Mouse (Mus musculus) neural tube, embryonic 10.5 days (tissue): Measurements from ENCODE around the gene Gm8693.
"Not testable (repeated sequence)": the region's sequence is repeated elsewhere in the genome, so short reads cannot be mapped to it uniquely, and the experiment has no call there.

ENCODE experiments used
- DNase-seq: peaks from one replicate; pipeline ENCODE4 v3.0.0-alpha.2; 2017; ENCODE audit warnings: low spot score; ENCODE audit errors: extremely low spot score

The Gm8693 gene

DNA sequence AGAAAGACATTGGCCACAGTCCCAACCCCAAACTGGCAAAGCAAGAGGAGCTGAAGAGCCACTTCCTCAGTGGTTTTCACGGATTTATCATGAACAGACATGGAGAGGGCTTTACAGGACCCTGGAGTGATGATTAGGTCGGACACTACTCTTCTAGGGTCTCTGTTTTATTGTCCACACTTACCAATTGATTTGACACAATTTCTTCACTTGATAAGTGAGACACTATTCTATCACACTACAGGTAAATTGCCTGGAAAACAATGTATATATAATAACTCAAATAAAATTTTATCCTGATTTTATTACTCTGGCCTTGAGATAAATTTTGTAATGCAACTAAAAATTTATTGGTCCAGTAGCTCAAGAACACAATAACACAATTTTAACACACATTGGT, at the start of gene Gm8693:
Gm8693 (minus strand) TSS at position 101 of the 400 bp plus-strand sequence.
- not testable (repeated sequence) for DNase-seq

GRCm38 (mm10) chr7:22719610-22720009, 27.5 kb upstream of the Gm8693 start, which contains the start of gene Gm4567:
TSS of gene Gm4567 (minus strand) at chr7:22719710.
- DNase-seq = not testable (repeated sequence)

GRCm38 (mm10) chr7:22657718-22658117, 34.4 kb downstream of the Gm8693 start, which contains the start of gene Vmn1r155:
TSS of gene Vmn1r155 (plus strand) at chr7:22658018.
- not testable (repeated sequence) for DNase-seq
